Mouse (Mus musculus) lung, postnatal 4 days (tissue): ENCODE data around the gene Gpalpp1.

ENCODE experiments used
- DNase-seq, 2 experiments: peaks; one replicate each; pipeline ENCODE4 v3.0.0; 2021

The Gpalpp1 gene

DNA sequence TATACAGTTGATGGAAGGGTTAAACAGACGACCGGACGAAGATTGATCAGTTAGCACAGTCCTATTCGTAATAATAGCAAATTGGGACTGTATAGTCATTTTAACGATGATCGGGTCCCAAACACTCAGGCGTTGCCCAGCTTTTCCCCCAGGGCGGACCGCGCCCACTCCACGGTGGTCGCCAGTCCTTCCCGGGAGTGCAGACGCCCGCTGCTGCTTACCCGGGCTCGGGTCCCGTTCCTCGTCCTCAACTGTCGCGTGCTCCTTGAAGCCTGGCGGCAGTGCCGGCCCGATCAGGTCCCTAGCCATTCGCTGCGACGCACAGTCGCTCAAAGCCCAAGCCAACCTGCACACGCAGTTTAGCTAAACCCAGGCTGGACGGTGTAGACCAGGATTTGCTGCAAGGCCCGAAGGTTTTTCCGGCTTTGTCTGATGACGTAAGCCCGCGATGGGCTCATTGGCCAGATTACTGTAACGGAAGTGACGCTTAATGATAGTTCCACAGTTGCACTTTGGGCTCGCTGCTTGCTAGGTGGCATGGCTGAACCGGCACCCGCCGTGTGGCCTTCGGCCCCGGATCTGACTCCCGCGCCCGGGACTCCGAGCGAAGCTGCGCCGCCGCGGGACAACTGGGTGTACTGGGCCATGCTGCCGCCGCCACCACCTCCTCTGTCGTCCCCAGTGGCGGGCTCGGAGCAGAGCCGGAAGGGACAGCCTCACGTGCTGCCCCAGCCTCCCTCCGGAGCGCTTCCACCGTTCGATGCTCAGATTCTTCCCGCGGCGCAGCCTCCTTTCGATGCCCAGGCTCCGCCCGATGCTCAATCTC, at the start of gene Gpalpp1, which contains the start of gene Nufip1:
Gpalpp1 (minus strand) TSS at position 365 of the 826 bp plus-strand sequence.
Nufip1 (plus strand) TSS at position 496 of the 826 bp plus-strand sequence.
- DNase-seq, result peak; percentile 90

DNA sequence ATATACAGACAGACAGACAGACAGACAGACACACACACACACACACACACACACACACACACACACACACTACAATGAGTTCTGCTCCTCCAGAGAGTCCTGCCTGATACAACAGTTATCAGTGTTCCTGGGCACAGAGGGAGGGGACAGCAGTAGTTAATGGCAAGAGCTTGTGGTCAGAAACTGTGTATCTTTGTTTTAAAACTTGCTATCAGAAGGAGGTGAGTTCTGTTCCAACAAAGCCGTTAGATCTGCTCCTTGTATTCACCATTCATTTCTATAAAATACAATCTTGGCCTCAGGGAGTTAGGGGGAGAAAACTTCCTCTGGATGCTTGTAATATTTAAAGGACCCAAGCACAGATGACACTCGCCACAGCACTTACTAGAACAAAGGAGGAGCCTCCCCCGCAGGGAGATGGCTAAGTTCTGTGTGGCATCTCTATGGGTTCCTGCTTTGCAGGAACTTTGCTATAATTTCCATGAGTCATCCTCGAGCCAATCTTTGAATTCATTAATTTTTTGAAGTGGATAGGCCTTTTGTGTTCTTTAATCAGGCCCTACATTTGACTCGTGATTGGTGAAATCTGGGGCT, 47.7 kb upstream of the Gpalpp1 start:
- DNase-seq, result no peak

DNA sequence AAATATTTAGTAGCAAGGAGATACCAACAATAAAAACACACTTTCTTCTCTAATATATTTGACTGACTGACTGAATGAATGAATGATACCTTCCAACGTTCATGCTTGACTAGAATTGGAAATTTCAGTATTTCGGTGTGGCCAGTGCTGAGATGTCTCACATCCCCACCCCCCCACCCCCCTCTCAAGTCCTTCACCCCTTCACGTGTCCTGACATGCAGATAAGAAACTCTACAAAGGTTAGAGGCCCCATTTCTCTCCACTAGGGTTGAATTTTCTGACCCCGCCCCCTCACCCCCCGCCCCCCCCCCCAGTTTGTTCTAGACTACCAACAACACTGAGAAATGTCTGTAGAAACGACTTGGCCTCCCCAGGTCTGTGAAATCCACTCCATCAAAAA, 43.3 kb upstream of the Gpalpp1 start:
- DNase-seq, result no peak

DNA sequence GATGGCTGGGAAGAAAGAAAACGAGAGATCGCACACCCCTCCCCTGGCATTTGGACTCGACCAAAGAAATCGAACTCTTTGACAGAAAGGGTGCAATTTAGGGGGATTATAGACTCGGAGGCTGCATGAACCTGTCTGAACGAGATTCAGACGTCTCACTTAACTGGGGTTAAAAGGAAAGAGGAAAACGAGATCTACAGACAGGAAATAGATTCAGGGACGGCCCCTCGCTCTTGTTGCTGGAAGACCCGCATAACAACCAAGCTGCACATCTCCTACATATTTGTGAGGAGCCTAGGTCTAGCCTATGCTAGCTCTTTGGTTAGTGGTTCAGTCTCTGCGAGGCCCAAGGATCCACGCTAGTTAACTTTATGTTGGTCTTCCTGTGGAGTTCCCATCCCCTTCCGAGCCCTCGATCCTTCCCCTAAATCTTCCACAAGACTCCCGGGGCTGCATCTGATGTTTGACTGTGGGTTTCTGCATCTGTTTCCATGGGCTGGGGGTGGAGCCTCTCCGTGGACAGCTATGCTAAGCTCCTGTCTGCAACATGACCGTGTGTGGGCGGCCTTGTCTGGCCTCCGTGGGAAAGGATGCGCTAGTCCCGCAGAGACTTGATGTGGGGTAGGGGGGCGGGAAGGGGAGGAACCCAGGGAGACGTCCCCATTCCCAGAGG, 42.6 kb upstream of the Gpalpp1 start:
- peak; percentile 12 to 27 for DNase-seq

DNA sequence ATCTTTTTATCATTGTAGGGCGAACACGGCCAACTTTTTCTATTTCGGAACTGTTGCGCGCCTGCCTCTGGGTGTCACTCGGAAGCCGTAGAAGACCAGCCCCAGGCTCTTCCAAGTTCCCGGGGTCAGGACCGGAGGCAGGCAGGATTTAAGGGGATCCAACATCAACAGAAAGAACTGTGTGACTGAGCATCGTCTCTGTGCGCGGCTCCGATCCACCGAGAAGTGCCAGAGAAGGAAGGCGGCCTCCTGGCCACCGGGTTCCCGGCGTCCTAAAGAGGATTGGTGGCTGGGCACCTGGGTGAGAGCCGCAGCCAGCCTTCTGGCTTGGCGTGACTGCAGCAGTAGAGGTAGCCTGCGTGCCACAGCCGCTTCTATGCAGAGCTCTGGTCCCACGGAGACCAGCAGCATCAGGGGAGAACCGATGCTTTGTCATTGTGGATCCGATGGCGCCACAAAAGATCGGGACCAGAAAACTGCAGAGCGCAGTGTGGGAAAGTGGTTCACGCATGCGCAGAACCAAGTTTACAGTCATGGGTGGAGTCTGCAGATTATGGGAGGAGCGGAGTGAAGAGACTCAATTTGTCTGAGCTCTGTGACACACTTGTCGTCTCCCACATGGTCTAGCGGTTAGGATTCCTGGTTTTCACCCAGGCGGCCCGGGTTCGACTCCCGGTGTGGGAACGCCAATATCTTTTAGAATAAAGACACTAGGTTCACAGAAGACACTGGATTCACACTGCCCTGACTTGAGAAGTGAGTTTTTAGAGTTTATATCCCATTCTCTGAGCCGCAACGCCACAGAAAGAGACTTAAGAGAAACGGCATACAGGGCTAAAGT, 41.8 kb upstream of the Gpalpp1 start:
- DNase-seq, result peak; percentile 90 to 95

DNA sequence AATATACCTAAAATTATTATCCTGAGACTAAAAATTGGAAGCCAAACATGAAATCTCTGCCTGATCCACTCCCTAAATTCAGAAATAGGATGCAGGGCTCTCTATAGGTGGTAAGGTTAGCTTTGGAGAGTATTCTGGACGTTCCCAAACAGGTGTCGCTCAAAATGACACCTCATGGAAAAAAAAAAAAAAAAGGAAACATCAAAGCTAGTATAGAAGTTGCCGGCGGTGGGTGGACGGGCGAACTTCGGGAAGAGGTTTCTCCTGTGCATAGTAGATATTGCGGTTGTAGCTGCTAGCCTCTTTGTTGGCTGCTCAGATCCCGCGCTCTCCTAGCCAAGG, 41.2 kb upstream of the Gpalpp1 start:
- DNase-seq, result no peak

DNA sequence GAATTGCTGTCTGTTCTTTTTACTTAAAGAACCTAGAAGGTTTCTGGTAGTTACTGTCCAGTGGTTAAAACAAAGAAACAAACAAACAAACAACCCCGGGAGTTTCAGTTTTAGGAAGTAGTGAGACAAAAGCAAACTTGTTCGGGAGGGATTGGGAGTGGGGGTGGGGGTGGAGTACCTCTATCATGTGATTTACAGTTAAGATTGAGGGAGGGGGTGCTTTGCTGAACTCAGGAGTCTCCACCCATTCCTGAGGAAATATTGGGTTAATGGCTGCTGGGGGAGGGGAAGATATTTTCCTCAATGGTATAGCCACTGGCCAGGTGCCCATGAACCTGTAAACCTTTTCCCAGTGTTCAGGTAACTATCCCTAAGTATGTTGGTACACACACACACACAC, 40.5 kb upstream of the Gpalpp1 start:
- no peak for DNase-seq

DNA sequence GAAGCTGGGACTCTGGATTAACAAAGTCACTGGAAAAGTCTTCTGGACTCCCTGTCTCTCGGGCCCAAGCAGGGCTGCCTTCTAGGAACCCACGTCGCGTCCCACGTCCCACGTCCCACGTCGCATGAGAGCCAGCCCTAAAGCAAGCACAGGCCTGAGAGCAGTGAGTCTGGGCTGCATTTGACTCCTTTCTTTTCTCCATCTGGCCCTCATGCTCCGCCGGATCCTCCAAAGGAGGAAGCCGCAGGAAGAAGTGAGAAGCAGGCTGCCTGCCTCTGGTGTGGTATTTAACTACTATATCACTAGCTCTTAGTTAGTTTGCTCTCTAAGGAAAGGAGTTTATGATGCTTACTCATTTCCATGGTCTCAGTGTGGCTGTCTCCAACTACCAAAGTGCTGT, 39.9 kb upstream of the Gpalpp1 start:
- no peak for DNase-seq

DNA sequence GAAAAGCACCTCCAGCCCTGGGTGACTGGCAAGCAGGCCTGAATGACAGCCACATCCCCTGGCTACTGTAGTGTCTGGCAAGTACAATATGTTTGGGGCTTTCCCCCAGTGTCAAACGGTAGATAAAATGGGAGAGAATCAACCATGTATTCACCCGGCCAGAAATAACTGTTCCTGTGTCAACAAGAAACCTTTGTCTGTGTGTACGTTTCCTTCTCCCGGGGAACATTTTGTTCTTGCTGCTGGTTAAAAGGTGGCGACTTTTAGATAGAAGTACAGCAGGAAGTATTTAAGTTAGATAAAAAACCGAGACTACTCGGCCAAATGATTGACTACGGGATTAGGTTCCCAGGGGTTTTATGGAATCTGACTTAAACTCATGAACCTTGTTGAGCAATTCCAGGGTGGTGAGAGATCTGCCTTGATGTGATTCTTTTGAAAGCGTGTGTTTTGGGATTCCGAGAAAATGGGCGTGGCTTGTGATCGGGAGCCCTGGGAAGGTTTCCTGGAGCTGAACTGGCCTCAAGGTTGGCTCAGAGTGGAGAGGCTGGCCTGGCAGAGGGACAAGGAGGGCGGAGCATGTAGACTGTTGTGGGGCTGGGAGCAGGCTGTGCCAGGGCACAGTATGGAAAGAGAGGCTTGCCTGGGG, 39.1 kb upstream of the Gpalpp1 start:
- peak; percentile 88 to 91 for DNase-seq

DNA sequence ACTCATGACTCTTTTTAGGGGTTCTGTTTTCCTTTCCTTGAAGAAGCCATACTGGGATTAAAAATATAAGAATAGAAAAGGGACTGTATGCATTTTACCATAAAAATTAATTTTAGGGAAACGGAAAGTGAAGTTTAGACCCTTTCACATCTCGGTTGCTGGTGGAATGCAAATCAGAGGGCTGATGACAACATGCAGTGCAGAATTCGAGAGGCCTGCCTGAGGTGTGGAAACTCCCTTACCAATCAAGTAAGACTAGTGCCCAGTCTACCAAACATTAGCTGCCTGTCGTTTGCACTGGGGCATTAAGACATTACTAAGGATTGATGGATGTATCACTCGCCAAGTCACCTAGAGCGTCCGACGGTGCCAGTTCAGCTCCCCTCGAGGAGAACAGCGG, 37.7 kb upstream of the Gpalpp1 start:
- no peak for DNase-seq

DNA sequence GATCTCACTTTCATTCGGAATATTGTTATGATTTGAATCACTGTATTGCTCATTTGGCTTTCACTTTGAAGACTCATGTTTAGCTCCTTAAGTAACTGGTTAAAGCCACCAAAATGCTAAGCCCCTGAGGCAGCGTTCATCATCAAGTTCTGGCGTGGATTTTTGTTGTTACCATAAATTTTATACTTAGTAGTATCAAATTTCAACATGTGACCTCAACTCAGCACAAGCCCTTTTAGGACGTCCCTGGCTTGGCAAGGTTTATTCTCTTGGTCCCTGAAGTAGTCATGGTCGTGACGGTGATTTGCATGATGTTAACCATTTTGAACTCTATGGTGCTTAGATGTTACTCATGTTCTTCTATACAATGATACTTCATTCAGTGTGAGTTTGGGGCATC, 36.5 kb upstream of the Gpalpp1 start:
- DNase-seq, result no peak

DNA sequence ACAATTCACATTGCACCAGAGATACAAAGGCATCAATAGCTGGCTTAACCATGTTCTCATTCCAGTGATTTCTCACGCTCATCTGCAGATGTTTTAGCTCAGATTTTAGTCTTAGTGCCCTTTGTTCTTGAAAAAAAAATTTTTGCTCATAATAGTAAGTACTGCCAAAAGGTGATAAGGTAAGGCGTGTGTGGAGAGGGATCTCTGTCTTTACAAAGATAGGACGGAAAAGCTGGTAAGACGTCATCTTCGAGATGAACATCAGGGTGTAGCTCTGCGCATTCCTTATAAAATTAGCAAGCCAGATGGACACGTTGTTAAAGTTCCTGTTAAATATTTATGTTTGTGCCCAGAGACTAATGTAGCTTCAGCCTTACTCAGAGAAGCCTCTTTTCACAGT, 35.3 kb upstream of the Gpalpp1 start:
- DNase-seq, result no peak

DNA sequence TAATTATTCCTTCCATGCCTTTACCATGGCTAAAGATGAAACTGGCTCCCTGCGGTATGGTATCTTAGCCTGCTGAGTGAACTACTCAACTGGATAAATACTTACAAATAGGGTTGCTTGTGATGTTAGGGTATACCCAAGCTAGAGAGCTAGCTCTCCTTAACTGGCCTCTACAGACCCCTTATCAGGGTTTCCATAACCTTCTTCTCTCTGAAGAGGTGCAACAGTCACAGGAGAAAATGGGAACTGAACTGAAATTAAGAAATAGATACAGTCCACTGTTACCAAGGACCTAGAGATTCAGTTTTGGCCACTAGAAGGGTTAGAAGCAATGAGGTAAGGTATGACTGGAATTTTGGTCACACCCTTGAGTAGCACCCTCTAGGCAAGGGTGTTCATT, 34.7 kb upstream of the Gpalpp1 start:
- DNase-seq, result no peak

DNA sequence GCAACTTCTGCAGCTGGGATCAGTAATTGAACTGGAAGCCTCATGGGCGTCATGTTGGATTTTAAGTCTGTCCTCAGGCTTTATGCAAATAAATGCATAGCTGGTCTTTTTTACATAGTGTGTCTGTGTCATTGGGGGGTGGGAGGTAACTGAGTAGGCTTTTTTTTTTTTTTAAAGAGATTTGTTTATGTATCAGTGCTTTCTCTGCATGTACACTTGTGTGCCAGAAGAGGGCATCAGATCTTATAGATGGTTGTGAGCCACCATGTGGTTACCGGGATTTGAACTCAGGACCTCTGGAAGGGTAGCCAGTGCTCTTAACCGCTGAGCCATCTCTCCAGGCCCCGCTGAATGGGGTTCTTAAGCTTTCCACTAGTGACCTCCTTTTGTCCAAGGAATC, 24.4 kb upstream of the Gpalpp1 start:
- DNase-seq, result no peak

DNA sequence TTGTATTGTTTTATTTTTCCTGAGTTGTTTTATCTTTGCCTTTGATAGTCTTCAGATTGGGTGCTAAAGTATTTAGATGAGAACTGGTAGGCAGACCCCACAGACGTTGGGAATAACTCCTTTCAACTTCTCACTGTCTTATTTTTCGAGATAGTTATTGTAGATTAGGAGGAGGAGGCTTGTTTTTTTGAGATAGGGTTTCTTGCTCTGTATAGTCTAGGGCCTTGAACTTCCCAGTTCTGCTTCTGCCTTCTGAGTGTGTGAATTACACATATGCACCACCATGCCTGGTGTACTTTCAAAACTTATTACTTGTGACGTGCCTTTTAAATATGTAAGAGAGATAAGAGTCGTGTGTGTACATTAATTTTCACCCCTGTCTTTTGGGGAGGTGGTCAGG, 17.6 kb upstream of the Gpalpp1 start:
- DNase-seq, result no peak

DNA sequence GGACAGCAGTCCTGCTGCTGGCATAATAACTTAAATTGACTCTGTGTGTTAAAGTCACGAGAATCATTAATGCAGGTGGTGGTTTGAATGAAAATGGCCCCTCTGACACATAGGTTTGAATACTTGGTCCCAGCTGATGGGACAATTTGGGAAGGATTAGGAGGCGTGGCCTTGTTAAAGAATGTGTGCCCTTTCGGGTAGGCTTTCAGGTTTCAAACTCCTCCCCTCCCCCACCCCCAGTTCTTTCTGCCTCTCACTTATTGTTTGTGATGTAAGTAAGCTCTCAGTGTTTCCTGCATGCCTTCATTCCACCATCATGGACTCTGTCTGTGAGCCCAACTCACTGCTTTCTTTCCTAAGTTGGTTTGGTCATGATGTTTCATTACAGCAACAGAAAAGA, 16.8 kb upstream of the Gpalpp1 start:
- no peak for DNase-seq

DNA sequence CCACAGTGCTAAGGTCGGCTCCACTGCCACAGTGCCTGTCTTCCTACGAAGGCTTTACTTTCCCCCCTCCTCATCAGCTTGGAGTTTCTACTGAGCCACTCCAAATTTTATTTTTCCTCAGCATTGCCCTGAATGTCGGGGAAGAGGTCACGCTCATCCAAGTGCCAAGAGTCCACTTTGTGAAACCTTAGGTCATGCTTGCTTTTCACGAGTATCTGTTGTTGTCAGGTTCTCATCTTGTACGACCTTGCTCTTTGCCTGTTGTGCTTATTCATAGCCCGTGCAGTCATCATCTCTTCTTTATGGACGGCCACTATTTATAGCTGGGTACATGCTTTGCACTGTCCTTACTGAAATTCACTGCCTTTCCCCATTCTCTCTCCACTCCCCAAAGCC, 12.1 kb upstream of the Gpalpp1 start:
- no peak for DNase-seq

DNA sequence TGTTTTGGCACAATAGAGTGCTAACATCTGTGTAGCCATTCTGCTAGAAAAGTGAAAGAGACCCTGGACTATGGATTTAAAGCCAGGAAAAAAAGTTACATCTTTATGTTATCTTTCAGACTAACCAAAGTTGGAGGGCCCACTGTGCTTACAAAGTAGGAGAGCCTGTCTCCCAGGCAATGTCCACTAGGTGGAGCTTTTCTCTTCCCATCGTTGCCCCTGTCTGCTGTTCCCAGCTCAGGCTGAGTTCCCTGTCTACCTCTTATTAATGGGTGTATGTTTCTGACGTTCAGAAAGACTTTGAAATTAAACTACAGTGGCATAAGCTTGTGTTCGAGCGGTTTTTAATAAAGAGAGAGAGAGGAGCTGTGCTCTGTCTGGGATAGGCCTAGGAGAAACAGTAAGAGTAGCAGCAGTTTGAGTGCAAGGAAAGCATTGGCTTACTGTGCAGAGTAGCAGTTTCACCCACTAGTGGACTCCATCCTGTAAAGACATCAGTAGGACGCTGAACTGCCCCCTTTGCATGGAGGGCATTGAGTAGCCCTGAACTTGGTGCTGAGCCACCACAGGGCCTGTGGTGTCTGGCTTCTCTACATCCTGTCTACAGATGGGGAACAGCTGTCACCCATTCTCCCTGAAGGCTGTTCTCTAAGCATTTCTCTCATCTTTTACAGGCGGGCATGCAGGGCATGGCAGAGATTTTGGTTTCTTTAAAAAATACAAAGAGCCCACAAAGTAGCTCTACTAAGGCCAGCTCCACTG, 11.5 kb upstream of the Gpalpp1 start:
- DNase-seq, result peak; percentile 58

DNA sequence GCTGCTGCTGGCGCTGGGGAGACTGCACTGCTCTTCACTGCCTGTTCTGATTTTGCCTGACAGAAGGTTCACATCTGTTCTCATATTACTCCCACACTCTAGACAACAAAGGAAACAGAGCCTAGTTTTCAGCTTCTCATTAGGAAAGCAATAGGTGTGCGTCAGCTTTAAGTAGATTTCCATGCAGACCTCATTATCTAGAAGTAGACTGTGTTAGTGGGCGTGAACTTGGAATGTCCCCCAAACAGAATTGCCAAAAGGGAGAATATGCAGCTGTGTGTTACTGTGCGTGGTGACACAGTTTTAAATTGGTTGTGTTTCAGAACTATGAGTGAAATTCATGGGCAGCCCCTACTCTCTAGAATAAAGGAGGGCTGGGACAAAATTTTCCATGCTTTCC, 9.9 kb upstream of the Gpalpp1 start:
- no peak for DNase-seq

DNA sequence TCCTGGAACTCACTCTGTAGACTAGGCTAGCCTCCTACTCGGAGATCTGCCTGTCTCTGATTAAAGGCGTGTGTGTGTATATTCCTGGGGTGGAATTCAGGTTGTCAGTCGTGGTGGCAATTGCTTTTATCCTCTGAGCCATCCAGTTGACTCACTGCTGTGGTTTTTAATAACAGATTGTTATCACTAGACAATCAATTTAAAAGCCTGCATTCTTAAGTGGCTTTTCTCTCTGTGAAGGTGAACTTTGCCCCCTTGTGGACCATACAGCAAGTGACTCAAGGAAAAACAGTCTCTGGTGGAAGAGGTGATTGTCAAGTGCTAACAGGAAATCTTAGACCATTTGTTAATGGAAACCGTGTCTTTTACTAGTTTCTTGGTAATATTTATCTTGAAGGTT, 8.4 kb upstream of the Gpalpp1 start:
- DNase-seq, result no peak

DNA sequence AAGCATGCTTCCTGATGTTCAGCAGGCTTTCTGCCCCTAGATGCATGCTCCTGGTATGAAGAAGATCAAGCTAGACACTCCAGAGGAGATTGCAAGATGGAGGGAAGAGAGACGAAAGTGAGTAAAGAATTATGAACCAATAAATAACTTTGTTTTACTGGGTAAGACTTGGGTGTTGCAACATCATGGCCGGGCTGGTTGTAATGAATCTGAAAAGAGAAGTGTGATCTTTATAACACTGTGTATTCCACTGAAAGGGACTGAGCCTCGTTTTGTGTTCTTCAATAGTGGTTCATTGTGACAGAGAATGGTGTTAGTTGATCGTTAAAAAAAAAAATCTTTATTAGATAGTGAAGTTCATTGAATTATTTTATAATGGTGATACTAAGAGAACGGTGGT, 5.2 kb upstream of the Gpalpp1 start:
- DNase-seq, result no peak

DNA sequence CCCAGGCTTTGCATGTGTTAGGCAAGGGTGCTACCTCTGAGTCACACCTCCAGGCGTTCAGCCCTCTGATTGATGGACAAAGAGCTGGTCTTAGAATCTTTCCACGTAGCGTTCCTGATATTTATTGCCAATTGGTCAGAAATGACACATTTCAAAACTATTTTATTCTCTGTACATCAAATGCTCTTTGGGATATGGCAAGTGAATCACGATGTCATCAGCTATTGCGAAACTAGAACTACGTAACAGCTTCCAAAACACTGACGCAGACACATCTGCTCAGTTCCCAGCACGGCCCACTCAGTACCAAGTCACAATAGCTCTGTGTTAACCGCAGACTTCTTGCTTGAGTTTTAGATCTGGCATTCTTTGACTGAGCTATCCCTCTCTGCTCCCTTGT, 11.0 kb downstream of the Gpalpp1 start:
- DNase-seq, result no peak
